Mouse (Mus musculus) hindbrain, embryonic 13.5 days (tissue): ENCODE data around the gene Rab3il1. TPM values are rescaled to one million over a fixed set of nuclear protein-coding genes. Genes with fewer than 3 reads are reported as not detected.

Source experiments
- ATAC-seq: fragments of 200-750 bp; cut with Nextera tagmentation; 2 replicates; pipeline ENCODE4 v1.8.0; 2017; ENCODE audit warnings: moderate TSS enrichment; ENCODE audit not compliant: low FRiP score
- H3K27ac ChIP-seq: fragments of 300-500 bp; sonication (generic); 2 replicates; pipeline ENCODE4 v1.5.1; 2015; ENCODE audit warnings: inconsistent platforms, mild to moderate bottlenecking, moderate library complexity
- H3K27me3 ChIP-seq: fragments of 300-500 bp; sonication (generic); 2 replicates; pipeline ENCODE4 v1.6.1; 2015; ENCODE audit warnings: mild to moderate bottlenecking, inconsistent platforms
- H3K36me3 ChIP-seq: fragments of 300-500 bp; sonication (generic); 2 replicates; pipeline ENCODE4 v1.6.1; 2015; ENCODE audit warnings: mild to moderate bottlenecking, inconsistent platforms
- H3K4me1 ChIP-seq: fragments of 300-500 bp; sonication (generic); replicated peaks from 2 replicates; pipeline ENCODE4 v1.6.1; 2015; ENCODE audit warnings: inconsistent platforms
- H3K4me2 ChIP-seq: fragments of 300-500 bp; sonication (generic); 2 replicates; pipeline ENCODE4 v1.6.1; 2015; ENCODE audit warnings: inconsistent platforms, mild to moderate bottlenecking, moderate library complexity
- H3K4me3 ChIP-seq: fragments of 300-500 bp; sonication (generic); 2 replicates; pipeline ENCODE4 v1.5.1; 2015; ENCODE audit warnings: mild to moderate bottlenecking, inconsistent platforms
- H3K9ac ChIP-seq: fragments of 300-500 bp; sonication (generic); 2 replicates; pipeline ENCODE4 v1.6.1; 2015; ENCODE audit warnings: mild to moderate bottlenecking, inconsistent platforms
- H3K9me3 ChIP-seq: fragments of 300-500 bp; sonication (generic); 2 replicates; pipeline ENCODE4 v1.6.1; 2016; ENCODE audit warnings: inconsistent platforms
- WGBS: fragments of 180-500 bp; shearing (Covaris S2); methylation state at CpG from one replicate; pipeline ENCODE4 v1.1.7; 2015; 5-methylcytosine and 5-hydroxymethylcytosine counted together
- polyA plus RNA-seq: library from polyadenylated mRNA; unstranded; fragments of >200 nt; fragmentation: Nextera tagmentation; extraction: Ambion mirVana; gene quantifications from 2 replicates; pipeline ENCODE4 v1.2.1, GENCODE M21; 2015

Gene Rab3il1
- polyA plus RNA-seq: 22.6 and 25.1 TPM in 2 replicates

DNA sequence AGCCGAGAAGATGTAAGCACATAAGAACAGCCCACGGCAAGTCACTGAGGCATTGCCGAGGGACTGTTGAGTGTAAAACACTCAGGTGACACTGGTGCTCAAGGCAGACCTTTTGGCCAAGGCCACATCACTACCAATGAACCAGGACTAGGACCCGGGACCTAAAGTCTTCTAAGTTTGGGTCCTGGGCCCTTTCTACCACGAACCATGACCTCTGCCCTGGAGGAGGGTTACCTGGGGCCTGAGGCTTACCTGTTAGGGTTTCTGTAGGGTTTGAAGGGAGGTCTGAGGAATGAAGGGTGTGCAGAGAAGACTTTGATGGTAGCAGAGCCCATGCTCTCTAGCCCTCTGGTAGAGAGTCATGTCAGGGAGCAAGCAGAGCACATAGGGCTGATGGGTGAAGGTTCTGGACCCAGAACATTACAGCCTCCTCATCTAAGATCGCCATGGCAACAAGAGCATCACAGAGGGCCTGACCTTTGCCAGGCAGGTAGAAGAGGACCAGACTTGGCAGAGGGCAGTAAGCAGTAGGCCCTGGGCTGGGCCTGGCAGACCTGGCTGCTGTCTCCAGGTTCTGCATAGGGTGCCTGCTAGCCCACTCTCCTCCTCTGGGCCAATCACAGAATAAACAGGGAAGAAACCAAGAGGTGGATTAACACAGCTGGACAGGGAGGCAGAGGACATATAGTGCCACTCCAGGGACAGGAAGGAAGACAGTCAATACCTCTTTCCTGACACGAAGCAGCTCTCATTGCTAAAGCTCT lies at the start of gene Rab3il1, which contains the start of gene Best1:
Gene Rab3il1 (plus strand): TSS at position 464 of the 764 bp plus-strand sequence.
Gene Best1 (minus strand): TSS at position 428 of the 764 bp plus-strand sequence.
- H3K27me3 ChIP-seq: no peaks in the 10 kb centered on the region
- H3K36me3 ChIP-seq: no peaks in the 10 kb centered on the region
- no peak for ATAC-seq
- H3K4me3 ChIP-seq: no peak within 1 kb of the TSS
- H3K9me3 ChIP-seq: 0 out of 2 replicates have a peak, but pooled peaks cover 3% of the 10 kb centered on the region
- WGBS: 81% methylated on average over 7 of the region's 7 CpGs
- no peak within 1 kb of the TSS for H3K9ac ChIP-seq
- no peaks in the 10 kb centered on the region for H3K4me1 ChIP-seq
- no peak within 1 kb of the TSS for H3K27ac ChIP-seq
- H3K4me2 ChIP-seq: no peak within 1 kb of the TSS

GRCm38 (mm10) chr19:9952390-9952789 lies 49.1 kb upstream of the Rab3il1 start:
- no peaks in the 10 kb centered on the region for H3K36me3 ChIP-seq
- no peak for ATAC-seq
- no peak overlapping the region for H3K27ac ChIP-seq
- 85% methylated on average over 3 of the region's 3 CpGs for WGBS
- H3K4me2 ChIP-seq: no peak overlapping the region
- H3K27me3 ChIP-seq: no peaks in the 10 kb centered on the region
- no peak overlapping the region for H3K4me3 ChIP-seq
- H3K9ac ChIP-seq: no peak overlapping the region
- H3K4me1 ChIP-seq: peaks cover 20% of the 10 kb centered on the region; the same call in 1 of the 2 replicates
- no peaks in the 10 kb centered on the region for H3K9me3 ChIP-seq

- Histone ChIP-seq H3K4me2 (no peak overlapping the region), H3K27ac (no peak overlapping the region), H3K36me3 (no peaks in the 10 kb centered on the region), H3K27me3 (no peaks in the 10 kb centered on the region), H3K4me3 (no peak overlapping the region), H3K4me1 (peaks cover 20% of the 10 kb centered on the region; the same call in 1 of the 2 replicates), H3K9ac (no peak overlapping the region), H3K9me3 (no peaks in the 10 kb centered on the region)
- 87% methylated on average over 3 of the region's 3 CpGs for WGBS
- no peak for ATAC-seq
Observed at GRCm38 (mm10) chr19:9952912-9953311, 48.6 kb upstream of the Rab3il1 start.

- peak; percentile 73 for ATAC-seq
- Histone ChIP-seq H3K9ac (no peak overlapping the region), H3K36me3 (no peaks in the 10 kb centered on the region), H3K27ac (peak overlapping the region; percentile 45), H3K4me1 (peaks cover 20% of the 10 kb centered on the region; the same call in 1 of the 2 replicates), H3K4me2 (no peak overlapping the region), H3K4me3 (no peak overlapping the region), H3K9me3 (no peaks in the 10 kb centered on the region), H3K27me3 (no peaks in the 10 kb centered on the region)
- 43% methylated on average over 7 of the region's 7 CpGs for WGBS
Observed at GRCm38 (mm10) chr19:9954055-9954810, 47.2 kb upstream of the Rab3il1 start.

GRCm38 (mm10) chr19:9954811-9955202 lies 46.7 kb upstream of the Rab3il1 start:
- H3K36me3 ChIP-seq: no peaks in the 10 kb centered on the region
- H3K4me1 ChIP-seq: peaks cover 20% of the 10 kb centered on the region; the same call in 1 of the 2 replicates
- no peaks in the 10 kb centered on the region for H3K27me3 ChIP-seq
- no peaks in the 10 kb centered on the region for H3K9me3 ChIP-seq
- H3K4me3 ChIP-seq: no peak overlapping the region
- no peak overlapping the region for H3K4me2 ChIP-seq
- 50% methylated on average over 5 of the region's 5 CpGs for WGBS
- no peak overlapping the region; the same call in 1 of the 2 replicates for H3K27ac ChIP-seq
- H3K9ac ChIP-seq: no peak overlapping the region
- no peak for ATAC-seq

- H3K27ac ChIP-seq: no peak overlapping the region
Observed at GRCm38 (mm10) chr19:9955438-9955837, 46.0 kb upstream of the Rab3il1 start.

DNA sequence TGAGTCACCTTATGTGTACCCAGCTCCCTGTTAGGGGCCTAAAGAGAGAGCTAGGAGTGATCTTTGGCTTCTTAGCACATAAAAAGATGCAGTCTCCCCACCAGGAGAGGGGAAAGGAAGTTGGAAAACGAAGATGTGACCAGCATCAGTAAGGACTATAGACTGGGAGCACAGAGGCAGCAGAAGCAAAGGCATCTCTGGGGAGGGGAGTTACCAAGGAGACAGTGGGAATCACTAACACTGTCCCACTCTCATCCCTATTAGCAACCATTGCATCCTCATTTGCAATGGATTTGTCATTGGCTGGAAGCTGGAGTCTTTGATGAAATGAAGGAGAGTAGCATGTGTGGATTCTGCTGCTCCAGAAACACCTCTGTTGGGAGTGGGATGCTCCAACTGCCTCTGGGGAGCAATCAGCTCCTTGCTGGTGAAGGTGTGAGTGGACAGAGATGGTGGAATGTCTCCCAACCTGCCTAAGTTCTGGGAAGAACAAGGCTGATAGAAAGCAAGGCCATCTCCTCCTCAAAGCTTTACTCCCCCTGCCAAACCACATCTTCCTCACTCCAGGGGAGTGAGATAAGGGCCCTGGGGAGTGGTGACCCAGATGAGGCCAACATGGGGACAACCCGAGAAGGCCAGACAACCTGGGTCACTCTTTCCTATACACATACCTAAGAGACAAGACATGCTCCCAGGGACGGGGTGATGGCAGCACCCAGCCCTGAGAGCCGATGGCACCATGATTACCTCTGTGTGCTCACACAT lies 44.7 kb upstream of the Rab3il1 start:
- Histone ChIP-seq H3K9ac (no peak overlapping the region), H3K9me3 (no peaks in the 10 kb centered on the region), H3K4me1 (peaks cover 20% of the 10 kb centered on the region; the same call in 1 of the 2 replicates), H3K4me3 (no peak overlapping the region), H3K27ac (no peak overlapping the region), H3K36me3 (no peaks in the 10 kb centered on the region), H3K4me2 (no peak overlapping the region), H3K27me3 (no peaks in the 10 kb centered on the region)
- ATAC-seq: peak; percentile 72
- WGBS: 83% methylated on average over 4 of the region's 4 CpGs

More at GRCm38 (mm10) chr19:9955438-9955837, 46.0 kb upstream of the Rab3il1 start:
- Histone ChIP-seq H3K27me3 (no peaks in the 10 kb centered on the region), H3K4me2 (no peak overlapping the region), H3K9ac (no peak overlapping the region), H3K9me3 (no peaks in the 10 kb centered on the region), H3K4me3 (no peak overlapping the region), H3K36me3 (no peaks in the 10 kb centered on the region), H3K4me1 (peaks cover 20% of the 10 kb centered on the region; the same call in 1 of the 2 replicates)
- no peak for ATAC-seq
- 83% methylated on average over 1 of the region's 1 CpGs for WGBS

GRCm38 (mm10) chr19:9957965-9958364 lies 43.5 kb upstream of the Rab3il1 start:
- Histone ChIP-seq H3K4me2 (no peak overlapping the region), H3K27me3 (no peaks in the 10 kb centered on the region), H3K4me3 (no peak overlapping the region), H3K27ac (no peak overlapping the region), H3K9me3 (no peaks in the 10 kb centered on the region), H3K36me3 (no peaks in the 10 kb centered on the region), H3K4me1 (peaks cover 20% of the 10 kb centered on the region; the same call in 1 of the 2 replicates), H3K9ac (no peak overlapping the region)
- 86% methylated on average over 5 of the region's 5 CpGs for whole genome bisulfite sequencing
- ATAC-seq: no peak

DNA sequence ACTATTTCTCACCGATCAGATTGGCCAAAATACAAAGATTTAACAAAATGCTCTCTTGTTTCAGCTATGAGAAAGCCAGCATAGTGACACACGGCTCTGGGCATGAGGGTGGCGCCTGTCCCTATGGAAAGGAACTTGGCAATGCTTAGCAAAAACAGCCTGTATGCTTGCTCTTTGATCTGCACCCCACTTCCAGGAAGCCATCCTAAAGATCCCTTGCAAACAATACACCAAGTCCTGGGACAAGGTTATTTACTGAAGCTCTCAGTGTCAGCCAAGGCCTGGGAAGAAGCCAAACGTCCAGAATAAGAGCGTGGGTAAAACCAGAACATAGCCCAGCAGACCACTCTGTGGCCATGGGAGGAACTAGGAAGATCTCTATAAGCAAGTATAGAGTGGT lies 40.7 kb upstream of the Rab3il1 start:
- no peak for ATAC-seq
- Histone ChIP-seq H3K4me1 (0 out of 2 replicates have a peak, but pooled peaks cover 8% of the 10 kb centered on the region), H3K4me3 (no peak overlapping the region), H3K9me3 (no peaks in the 10 kb centered on the region), H3K4me2 (no peak overlapping the region), H3K27ac (no peak overlapping the region), H3K36me3 (no peaks in the 10 kb centered on the region), H3K9ac (no peak overlapping the region), H3K27me3 (no peaks in the 10 kb centered on the region)
- 76% methylated on average over 5 of the region's 5 CpGs for WGBS

GRCm38 (mm10) chr19:9964205-9964916 lies 37.1 kb upstream of the Rab3il1 start:
- H3K4me3 ChIP-seq: no peak overlapping the region
- no peaks in the 10 kb centered on the region for H3K4me1 ChIP-seq
- H3K27me3 ChIP-seq: no peaks in the 10 kb centered on the region
- H3K4me2 ChIP-seq: no peak overlapping the region
- H3K27ac ChIP-seq: no peak overlapping the region
- H3K9me3 ChIP-seq: no peaks in the 10 kb centered on the region
- no peak for ATAC-seq
- no peak overlapping the region for H3K9ac ChIP-seq
- H3K36me3 ChIP-seq: no peaks in the 10 kb centered on the region
- 33% methylated on average over 7 of the region's 7 CpGs for WGBS

GRCm38 (mm10) chr19:9966096-9966867 lies 35.2 kb upstream of the Rab3il1 start:
- H3K36me3 ChIP-seq: no peaks in the 10 kb centered on the region
- 63% methylated on average over 2 of the region's 2 CpGs for WGBS
- no peak overlapping the region for H3K27ac ChIP-seq
- no peaks in the 10 kb centered on the region for H3K4me1 ChIP-seq
- no peak overlapping the region for H3K4me3 ChIP-seq
- no peak overlapping the region for H3K4me2 ChIP-seq
- H3K27me3 ChIP-seq: no peaks in the 10 kb centered on the region
- no peak for ATAC-seq
- H3K9me3 ChIP-seq: no peaks in the 10 kb centered on the region
- no peak overlapping the region for H3K9ac ChIP-seq
